Mouse (Mus musculus) lung, embryonic 15.5 days (tissue): ENCODE measurements around the gene H1fx. TPM values are rescaled to one million over a fixed set of nuclear protein-coding genes. Genes with fewer than 3 reads are reported as not detected.
"Not testable (repeated sequence)": the region's sequence is repeated elsewhere in the genome, so short reads cannot be mapped to it uniquely, and the experiment has no call there.

Source experiments
- ATAC-seq: fragments of 200-750 bp; cut with Nextera tagmentation; 2 replicates; pipeline ENCODE4 v1.8.0; 2017; ENCODE audit warnings: moderate number of reproducible peaks, borderline replicate concordance; ENCODE audit not compliant: low FRiP score, low TSS enrichment; ENCODE audit errors: extremely low read depth
- H3K27ac ChIP-seq: fragments of 300-500 bp; sonication (generic); 2 replicates; pipeline ENCODE4 v1.5.1; 2015; ENCODE audit warnings: moderate library complexity, mild to moderate bottlenecking, inconsistent platforms
- H3K27me3 ChIP-seq: fragments of 300-500 bp; sonication (generic); 2 replicates; pipeline ENCODE4 v1.6.1; 2015; ENCODE audit warnings: inconsistent platforms
- H3K36me3 ChIP-seq: fragments of 300-500 bp; sonication (generic); 2 replicates; pipeline ENCODE4 v1.6.1; 2015; ENCODE audit warnings: inconsistent platforms
- H3K4me1 ChIP-seq: fragments of 300-500 bp; sonication (generic); 2 replicates; pipeline ENCODE4 v1.6.1; 2015; ENCODE audit warnings: inconsistent platforms
- H3K4me2 ChIP-seq: fragments of 300-500 bp; sonication (generic); 2 replicates; pipeline ENCODE4 v1.6.1; 2015; ENCODE audit warnings: inconsistent platforms, mild to moderate bottlenecking, moderate library complexity
- H3K4me3 ChIP-seq: fragments of 300-500 bp; sonication (generic); 2 replicates; pipeline ENCODE4 v1.5.1; 2015; ENCODE audit warnings: mild to moderate bottlenecking, inconsistent platforms
- H3K9ac ChIP-seq: fragments of 300-500 bp; sonication (generic); 2 replicates; pipeline ENCODE4 v1.6.1; 2015; ENCODE audit warnings: inconsistent platforms
- H3K9me3 ChIP-seq: fragments of 300-500 bp; sonication (generic); 2 replicates; pipeline ENCODE4 v1.6.1; 2016; ENCODE audit warnings: inconsistent platforms
- WGBS: fragments of 180-500 bp; shearing (Covaris S2); methylation state at CpG from one replicate; pipeline ENCODE4 v1.1.7; 2015; 5-methylcytosine and 5-hydroxymethylcytosine counted together
- microRNA-seq: library from miRNA; unstranded; fragments of <30 nt; microRNA quantifications from one replicate; pipeline ENCODE4, GENCODE M21; 2016
- polyA plus RNA-seq: library from polyadenylated mRNA; unstranded; fragments of >200 nt; fragmentation: Nextera tagmentation; extraction: Ambion mirVana; gene quantifications from 2 replicates; pipeline ENCODE4 v1.2.1, GENCODE M21; 2015

H1fx gene
- polyA plus RNA-seq, 1 experiment from 2014 or later, result 44.4 TPM

DNA sequence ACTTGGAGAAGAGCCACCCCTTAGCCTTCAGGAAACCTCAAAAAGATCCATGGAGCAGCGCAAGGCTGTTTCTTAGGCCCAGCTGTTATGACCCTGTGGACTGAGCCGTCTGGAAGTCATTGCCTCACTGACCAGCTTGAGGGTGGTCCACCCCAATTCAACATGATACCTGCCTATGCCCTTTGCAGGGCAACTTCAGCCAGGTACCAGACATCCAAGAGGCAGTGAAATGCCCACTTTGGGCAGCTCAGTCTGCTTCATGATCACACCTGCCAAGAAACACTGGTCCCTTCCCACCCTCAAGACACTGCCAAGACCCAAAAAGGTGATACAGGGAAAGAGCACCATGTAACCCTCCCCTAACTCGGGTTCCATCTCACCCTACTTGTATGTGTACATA, 1.7 kb downstream of the H1fx start:
- H3K4me3 ChIP-seq, result peak overlapping the region; percentile 72; the same call in 1 of the 2 replicates
- no peak for ATAC-seq
- no peak overlapping the region for H3K9ac ChIP-seq
- H3K4me2 ChIP-seq, result peak overlapping the region; percentile 76
- no peaks in the 10 kb centered on the region for H3K27me3 ChIP-seq
- H3K36me3 ChIP-seq, result peaks cover 13% of the 10 kb centered on the region
- WGBS, result 69% methylated on average over 3 of the region's 3 CpGs
- H3K27ac ChIP-seq, result no peak overlapping the region; the same call in 1 of the 2 replicates
- peaks cover 15% of the 10 kb centered on the region for H3K4me1 ChIP-seq
- no peaks in the 10 kb centered on the region for H3K9me3 ChIP-seq

- Histone ChIP-seq H3K4me2 (no peak overlapping the region), H3K4me1 (no peaks in the 10 kb centered on the region), H3K9me3 (no peaks in the 10 kb centered on the region), H3K9ac (no peak overlapping the region), H3K27me3 (no peaks in the 10 kb centered on the region), H3K36me3 (no peaks in the 10 kb centered on the region), H3K4me3 (no peak overlapping the region), H3K27ac (no peak overlapping the region)
- 19% methylated on average over 2 of the region's 2 CpGs for WGBS
- ATAC-seq, result no peak
Observed at GRCm38 (mm10) chr6:87970041-87970440, 11.4 kb downstream of the H1fx start.

DNA sequence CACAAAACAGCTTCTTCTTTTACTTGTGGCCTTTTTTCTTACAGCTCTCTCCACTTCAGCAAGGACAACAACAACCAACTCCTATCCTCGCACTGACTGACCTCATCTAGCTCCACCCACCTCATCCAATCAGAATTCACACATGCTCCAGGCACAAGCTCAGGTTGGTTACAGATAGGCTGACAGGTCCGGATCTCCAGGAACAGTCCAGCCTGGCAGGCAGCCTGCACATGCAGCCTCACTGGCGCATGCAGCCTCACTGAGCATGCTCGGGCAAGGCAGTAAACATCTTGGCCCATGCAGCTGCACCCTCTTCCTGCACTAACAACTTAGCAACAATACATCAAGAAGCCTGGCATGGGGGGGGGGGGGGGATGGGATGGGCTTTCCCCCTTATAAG, 19.0 kb downstream of the H1fx start:
- ATAC-seq, H3K4me2 ChIP-seq, H3K4me3 ChIP-seq, H3K27ac ChIP-seq, H3K9me3 ChIP-seq, H3K9ac ChIP-seq, H3K4me1 ChIP-seq, H3K36me3 ChIP-seq, H3K27me3 ChIP-seq: not testable (repeated sequence)
- WGBS, result 54% methylated on average over 4 of the region's 4 CpGs

- no peak overlapping the region for H3K27ac ChIP-seq
- no peaks in the 10 kb centered on the region for H3K9me3 ChIP-seq
- WGBS, result 76% methylated on average over 7 of the region's 7 CpGs
- H3K9ac ChIP-seq, result no peak overlapping the region
- H3K27me3 ChIP-seq, result no peaks in the 10 kb centered on the region
- no peak overlapping the region for H3K4me3 ChIP-seq
- H3K4me1 ChIP-seq, result 0 out of 2 replicates have a peak, but pooled peaks cover 2% of the 10 kb centered on the region
- no peaks in the 10 kb centered on the region for H3K36me3 ChIP-seq
- H3K4me2 ChIP-seq, result no peak overlapping the region
- no peak for ATAC-seq
Observed at GRCm38 (mm10) chr6:87942179-87942578, 39.3 kb downstream of the H1fx start.

GRCm38 (mm10) chr6:87938941-87939340, 42.5 kb downstream of the H1fx start:
- H3K4me1 ChIP-seq, result 0 out of 2 replicates have a peak, but pooled peaks cover 3% of the 10 kb centered on the region
- no peaks in the 10 kb centered on the region for H3K9me3 ChIP-seq
- ATAC-seq, result no peak
- no peak overlapping the region for H3K27ac ChIP-seq
- H3K4me3 ChIP-seq, result no peak overlapping the region
- peaks cover 19% of the 10 kb centered on the region for H3K36me3 ChIP-seq
- H3K27me3 ChIP-seq, result no peaks in the 10 kb centered on the region
- H3K9ac ChIP-seq, result no peak overlapping the region
- 86% methylated on average over 3 of the region's 3 CpGs for WGBS
- H3K4me2 ChIP-seq, result no peak overlapping the region

DNA sequence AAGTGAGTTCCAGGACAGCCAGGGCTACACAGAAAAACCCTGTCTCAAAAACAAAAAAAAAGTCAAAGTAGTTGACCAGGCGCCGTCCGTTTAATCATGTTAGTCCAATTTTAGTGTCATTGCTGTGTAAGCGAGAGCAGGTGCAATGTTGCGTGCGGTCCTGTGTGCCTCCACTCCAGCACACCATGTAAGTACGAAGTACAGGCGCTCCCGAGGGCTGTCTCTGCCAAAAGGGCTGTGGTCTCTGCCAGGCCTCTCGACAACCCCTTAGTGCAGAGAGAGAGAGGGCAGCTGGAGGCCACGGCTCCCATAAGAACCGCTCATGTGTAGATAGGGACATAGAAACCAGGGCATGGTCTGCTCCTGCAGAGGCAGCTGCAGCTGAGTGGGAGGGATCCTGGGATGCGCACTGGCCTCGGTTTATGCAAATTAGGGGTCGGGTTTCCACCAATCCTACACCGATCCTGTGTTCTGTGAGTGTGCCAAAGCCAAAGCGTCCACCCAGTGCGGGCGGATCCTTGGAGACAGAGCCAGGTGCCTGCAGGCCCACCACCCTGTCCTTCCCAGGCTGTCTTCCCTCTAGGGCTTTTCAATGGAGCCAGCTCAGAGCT, 44.2 kb downstream of the H1fx start:
- H3K27ac ChIP-seq, result no peak overlapping the region
- 38% methylated on average over 19 of the region's 19 CpGs for WGBS

DNA sequence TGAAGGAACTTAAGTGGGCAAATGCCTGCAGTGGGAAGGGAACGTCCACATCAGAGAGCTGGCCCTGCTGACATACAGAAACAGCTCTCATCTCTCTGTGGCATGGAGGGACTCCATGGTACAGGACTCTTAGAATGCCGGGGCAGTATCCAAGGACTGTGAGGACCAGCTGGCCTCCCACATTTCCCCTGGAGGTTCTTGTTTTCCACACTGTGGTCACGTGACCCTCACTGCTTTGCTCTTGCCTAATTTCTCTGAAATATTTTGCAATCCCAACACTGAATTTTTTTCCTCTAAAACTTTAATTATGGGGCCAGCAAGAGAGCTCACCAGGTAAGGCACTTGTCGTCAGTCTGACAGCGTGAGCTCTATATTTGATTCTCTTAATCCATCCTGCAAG, 46.4 kb downstream of the H1fx start:
- Histone ChIP-seq H3K36me3 (peaks cover 45% of the 10 kb centered on the region), H3K4me2 (no peak overlapping the region)

More for the DNA sequence above, 44.2 kb downstream of the H1fx start:
- Histone ChIP-seq H3K36me3 (peaks cover 32% of the 10 kb centered on the region), H3K9me3 (no peaks in the 10 kb centered on the region), H3K4me3 (no peak overlapping the region), H3K27me3 (no peaks in the 10 kb centered on the region), H3K9ac (no peak overlapping the region), H3K4me1 (0 out of 2 replicates have a peak, but pooled peaks cover 3% of the 10 kb centered on the region), H3K4me2 (no peak overlapping the region)
- peak; percentile 91 for ATAC-seq

More for the DNA sequence above, 46.4 kb downstream of the H1fx start:
- no peak overlapping the region for H3K27ac ChIP-seq
- H3K9ac ChIP-seq, result no peak overlapping the region
- no peaks in the 10 kb centered on the region for H3K27me3 ChIP-seq
- H3K4me3 ChIP-seq, result no peak overlapping the region
- H3K4me1 ChIP-seq, result 0 out of 2 replicates have a peak, but pooled peaks cover 3% of the 10 kb centered on the region
- H3K9me3 ChIP-seq, result no peaks in the 10 kb centered on the region
- 82% methylated on average over 5 of the region's 5 CpGs for WGBS
- no peak for ATAC-seq

Small RNA genes lying within 50 kb of the gene (microRNA-seq; reads per million reads assigned to microRNA genes)
- gene Gm47286, result 1.9 reads per million, percentile 4 among the genes with 10 or more reads in this experiment

Other genes starting within 250 kb of the H1fx start
- 3.9 and 4.7 TPM in 2 replicates for gene Gp9, start 203.6 kb downstream of the H1fx start, polyA plus RNA-seq
- gene Rab43, start 169.5 kb downstream of the H1fx start, polyA plus RNA-seq, result 12.6 and 12.9 TPM in 2 replicates
- 2.1 and 2.6 TPM in 2 replicates for gene Gm45140, start 145.8 kb downstream of the H1fx start, polyA plus RNA-seq
- gene Isy1, start 142.8 kb downstream of the H1fx start, polyA plus RNA-seq, result 45.9 and 49.7 TPM in 2 replicates
- gene Cnbp, start 130.5 kb downstream of the H1fx start, polyA plus RNA-seq, result 1,108 and 1,113 TPM in 2 replicates
- 171 and 172 TPM in 2 replicates for gene Copg1, start 93.8 kb downstream of the H1fx start, polyA plus RNA-seq
- gene Hmces, start 67.7 kb downstream of the H1fx start, polyA plus RNA-seq, result 55.2 and 57.7 TPM in 2 replicates
- gene Rab7, start 63.6 kb upstream of the H1fx start, polyA plus RNA-seq, result 197 and 206 TPM in 2 replicates
- 436 and 444 TPM in 2 replicates for gene Rpn1, start 102.8 kb upstream of the H1fx start, polyA plus RNA-seq
- gene Gata2, start 212.3 kb upstream of the H1fx start, polyA plus RNA-seq, result 17.5 and 17.9 TPM in 2 replicates
- not detected in 2 replicates for gene Dnajb8, start 240.6 kb upstream of the H1fx start, polyA plus RNA-seq